Mouse (Mus musculus): ENCODE data around the gene Fam161b. TPM values are rescaled to one million over a fixed set of nuclear protein-coding genes. Genes with fewer than 3 reads are reported as not detected.

Fam161b gene
- 0.46 and 0.90 TPM in 2 replicates for polyA plus RNA-seq (2015; fragmentation: Nextera tagmentation; extraction: Ambion mirVana)

DNA sequence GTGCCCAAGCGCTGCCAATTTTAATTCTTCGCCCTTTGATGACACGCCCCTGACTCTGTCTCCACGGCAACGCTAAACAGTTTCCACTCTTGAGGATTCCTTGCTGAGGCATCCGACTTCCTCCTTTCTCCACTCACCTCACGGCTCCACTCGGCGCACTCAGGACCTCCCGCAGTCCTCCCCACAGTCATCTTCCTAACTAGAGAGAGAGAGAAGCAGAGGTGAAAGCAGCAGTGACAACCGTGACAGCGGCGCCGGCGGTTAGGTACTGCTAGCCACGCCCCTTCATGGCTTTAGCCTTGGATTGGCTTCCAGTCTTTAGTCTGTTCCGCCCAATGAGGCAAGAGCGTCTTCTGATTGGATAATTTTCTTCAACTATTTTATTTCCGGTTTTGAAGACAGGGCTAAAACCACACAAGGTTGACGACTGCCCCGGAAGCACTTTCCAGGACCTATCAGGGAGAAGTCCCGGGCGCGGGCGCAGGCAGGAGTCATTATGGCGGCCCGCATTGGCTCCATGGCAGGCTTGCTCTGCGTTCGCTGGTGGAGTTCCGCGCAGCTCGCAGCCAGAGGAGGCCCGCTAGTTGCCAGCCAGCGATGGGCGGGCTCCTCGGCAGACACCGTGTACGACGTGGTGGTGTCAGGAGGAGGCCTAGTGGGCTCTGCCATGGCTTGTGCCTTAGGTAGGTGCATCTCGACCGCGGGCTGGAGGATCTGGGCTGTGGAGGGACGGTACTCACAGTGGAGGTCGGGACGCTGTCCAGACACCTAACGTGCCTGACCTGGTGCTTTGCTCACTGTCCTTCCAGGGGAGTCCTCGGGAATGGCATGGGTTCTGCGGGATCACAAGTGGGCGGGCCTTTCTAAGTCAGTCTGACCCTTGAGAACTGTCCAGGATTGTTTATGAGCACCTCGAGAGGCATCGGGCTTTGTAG lies at the start of gene Fam161b, which contains the start of gene Coq6:
Gene Fam161b (minus strand): TSS at position 279 of the 935 bp plus-strand sequence.
Gene Coq6 (plus strand): TSS at position 103 of the 935 bp plus-strand sequence.

DNA sequence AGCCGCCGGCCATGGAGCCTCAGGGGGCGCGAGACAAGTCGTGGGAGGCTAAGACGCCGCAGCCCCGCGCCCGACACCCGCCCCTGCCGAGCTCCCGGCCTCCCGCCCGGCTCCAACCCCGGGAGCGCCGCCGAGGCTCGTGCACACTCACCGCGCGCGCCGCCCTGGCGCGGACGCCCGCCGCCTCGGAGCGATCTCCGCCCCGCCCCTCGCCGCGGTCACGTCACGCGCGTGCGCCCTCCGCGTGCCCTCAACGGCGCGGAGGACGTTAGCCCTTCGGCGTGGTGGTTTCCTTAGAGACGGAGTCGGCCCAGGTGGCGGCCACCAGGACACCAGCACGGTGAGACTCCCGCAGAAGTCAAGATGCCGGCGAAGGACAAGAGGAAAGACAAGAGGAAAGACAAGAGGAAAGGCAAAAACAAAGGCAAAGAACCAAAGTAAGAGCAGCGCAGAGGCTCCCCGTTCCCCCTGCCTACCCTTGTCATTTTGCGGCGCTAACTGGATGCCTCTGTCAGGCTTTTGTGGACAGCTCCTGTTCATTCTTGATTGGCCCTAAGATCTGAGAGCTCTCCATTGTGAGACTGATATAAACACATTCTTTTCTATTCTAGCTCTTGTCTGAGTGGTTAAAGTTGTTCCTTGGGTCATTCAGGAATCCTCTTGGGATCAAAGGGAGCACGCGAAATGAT lies 47.3 kb upstream of the Fam161b start, which contains the start of the genes Entpd5 and Bbof1:
Gene Entpd5 (minus strand): TSS at position 211 of the 689 bp plus-strand sequence.
Gene Bbof1 (plus strand): TSS at position 253 of the 689 bp plus-strand sequence.

DNA sequence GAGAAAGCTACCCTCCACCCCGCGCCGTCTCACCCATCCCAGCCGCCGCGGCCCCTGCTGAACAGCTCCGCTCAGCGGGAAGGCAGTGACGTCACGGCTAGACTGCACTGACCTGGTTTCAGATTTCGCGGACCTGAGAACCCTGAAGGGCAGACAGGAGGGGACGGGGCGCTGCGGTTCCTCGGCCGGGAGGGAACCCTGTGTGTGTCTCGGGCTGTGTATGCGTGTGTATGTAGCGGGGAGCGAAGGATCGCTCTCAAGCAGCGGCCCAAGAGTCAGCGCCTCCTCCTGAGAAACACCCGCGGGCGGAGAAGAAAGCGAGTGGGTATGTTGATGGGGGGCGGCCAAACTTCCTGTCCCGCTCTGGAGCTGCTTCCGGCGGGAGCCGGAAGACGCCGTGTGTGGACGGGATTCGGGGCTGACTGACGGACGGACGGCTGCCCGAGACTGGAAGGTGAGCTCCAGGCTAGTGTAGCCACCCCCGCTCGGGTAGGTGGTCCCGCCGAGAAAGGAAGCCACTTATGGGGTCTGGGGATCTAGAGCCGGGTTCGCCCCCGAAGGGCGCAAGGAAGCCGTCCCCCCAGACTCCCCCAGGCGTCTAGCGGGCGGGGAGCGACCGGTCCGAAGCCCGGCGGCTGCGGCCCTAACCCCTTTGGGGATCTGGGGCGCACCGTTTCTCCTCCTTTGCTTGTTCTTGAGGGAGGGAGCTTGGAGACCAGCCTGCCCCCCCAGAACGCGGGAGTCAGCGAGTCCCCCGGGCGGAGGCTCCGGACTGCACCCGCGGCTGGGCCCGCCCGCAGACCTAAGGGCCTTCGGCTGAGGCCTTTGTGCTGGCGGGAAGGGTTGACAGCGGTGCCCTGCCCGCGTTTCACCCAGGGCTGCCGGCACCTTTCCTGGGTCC lies 44.7 kb downstream of the Fam161b start, which contains the start of gene Zfp410:
Gene Zfp410 (plus strand): TSS at position 132 of the 901 bp plus-strand sequence.

Other genes starting within 250 kb of the Fam161b start
- 2.4 and 3.0 TPM in 2 replicates for gene Dnal1, start 247.5 kb downstream of the Fam161b start, polyA plus RNA-seq (2015; fragmentation: Nextera tagmentation; extraction: Ambion mirVana)
- gene Pnma1, start 213.3 kb downstream of the Fam161b start, polyA plus RNA-seq (2015; fragmentation: Nextera tagmentation; extraction: Ambion mirVana) = 0.23 and 0.26 TPM in 2 replicates
- 4.9 and 5.7 TPM in 2 replicates for gene Elmsan1, start 143.0 kb downstream of the Fam161b start, polyA plus RNA-seq (2015; fragmentation: Nextera tagmentation; extraction: Ambion mirVana)
- 64.0 and 72.2 TPM in 2 replicates for gene Ptgr2, start 76.6 kb downstream of the Fam161b start, polyA plus RNA-seq (2015; fragmentation: Nextera tagmentation; extraction: Ambion mirVana)
- gene Zfp410, start 45.0 kb downstream of the Fam161b start, polyA plus RNA-seq (2015; fragmentation: Nextera tagmentation; extraction: Ambion mirVana) = 31.5 and 33.8 TPM in 2 replicates
- 44.9 and 45.2 TPM in 2 replicates for gene Coq6, start 176 bp downstream of the Fam161b start, polyA plus RNA-seq (2015; fragmentation: Nextera tagmentation; extraction: Ambion mirVana)
- gene Entpd5, start 47.2 kb upstream of the Fam161b start, polyA plus RNA-seq (2015; fragmentation: Nextera tagmentation; extraction: Ambion mirVana) = 5.3 and 6.6 TPM in 2 replicates
- 0.54 and 0.71 TPM in 2 replicates for gene Bbof1, start 47.2 kb upstream of the Fam161b start, polyA plus RNA-seq (2015; fragmentation: Nextera tagmentation; extraction: Ambion mirVana)
- 15.7 and 17.7 TPM in 2 replicates for gene Rnf113a2, start 55.4 kb upstream of the Fam161b start, polyA plus RNA-seq (2015; fragmentation: Nextera tagmentation; extraction: Ambion mirVana)
- gene Aldh6a1, start 89.2 kb upstream of the Fam161b start, polyA plus RNA-seq (2015; fragmentation: Nextera tagmentation; extraction: Ambion mirVana) = 36.8 and 77.0 TPM in 2 replicates
- gene Lin52, start 89.6 kb upstream of the Fam161b start, polyA plus RNA-seq (2015; fragmentation: Nextera tagmentation; extraction: Ambion mirVana) = 7.3 and 8.9 TPM in 2 replicates
- gene Vsx2, start 207.9 kb upstream of the Fam161b start, polyA plus RNA-seq (2015; fragmentation: Nextera tagmentation; extraction: Ambion mirVana) = not detected in 2 replicates

Data from skeletal muscle tissue, postnatal 0 days (tissue).